Mouse (Mus musculus) bone marrow, adult 2 months (tissue): ENCODE results near the gene Pld5. TPM values are rescaled to one million over a fixed set of nuclear protein-coding genes. Genes with fewer than 3 reads are reported as not detected.

Experiments used
- H3K27ac ChIP-seq: fragments of 200-500 bp; 2 replicates; pipeline ENCODE4 v1.5.1; 2012; ENCODE audit warnings: low read depth, mild to moderate bottlenecking, control low read depth, inconsistent platforms, low read length; ENCODE audit not compliant: control insufficient read depth, poor library complexity, insufficient read depth
- H3K4me1 ChIP-seq: fragments of 200-500 bp; 2 replicates; pipeline ENCODE4 v1.6.1; 2011; ENCODE audit warnings: low read length; ENCODE audit not compliant: control insufficient read depth, insufficient read depth
- H3K4me3 ChIP-seq: fragments of 200-500 bp; replicated peaks from 2 replicates; pipeline ENCODE3; 2011; ENCODE audit warnings: mild to moderate bottlenecking, low read depth, low read length, control low read depth; ENCODE audit not compliant: control insufficient read depth
- CTCF ChIP-seq: fragments of 200-500 bp; IDR thresholded peaks from 2 replicates; pipeline ENCODE4 v1.5.1; 2011; ENCODE audit warnings: low read length, control low read depth; ENCODE audit not compliant: control insufficient read depth, insufficient read depth
- POLR2A ChIP-seq: fragments of 200-500 bp; IDR thresholded peaks from 2 replicates; pipeline ENCODE4 v1.6.1; 2011; ENCODE audit warnings: low read depth, mild to moderate bottlenecking, control low read depth, low read length, borderline replicate concordance; ENCODE audit not compliant: control insufficient read depth
- WGBS: fragments of 180-500 bp; shearing (Covaris S2); methylation state at CpG from one replicate; pipeline ENCODE4 v1.1.7; 2018; 5-methylcytosine and 5-hydroxymethylcytosine counted together
- polyA plus RNA-seq: library from polyadenylated mRNA; stranded (reverse); fragments of >200 nt; gene quantifications from 2 replicates; pipeline ENCODE4 v1.2.4, GENCODE M21; 2011; ENCODE audit warnings: low replicate concordance; ENCODE audit not compliant: missing spikeins, insufficient read depth, insufficient read length

Pld5 gene
- polyA plus RNA-seq, 1 experiment, result not detected

GRCm38 (mm10) chr1:176196341-176196740, 78.8 kb downstream of the Pld5 start:
- no peak for TF ChIP-seq POLR2A
- no peak for TF ChIP-seq CTCF
- no peaks in the 10 kb centered on the region for H3K4me1 ChIP-seq
- 84% methylated on average over 4 of the region's 4 CpGs for WGBS
- no peak overlapping the region for H3K27ac ChIP-seq
- no peak overlapping the region for H3K4me3 ChIP-seq

- H3K4me1 ChIP-seq, result no peaks in the 10 kb centered on the region
- no peak overlapping the region for H3K4me3 ChIP-seq
- 54% methylated on average over 2 of the region's 2 CpGs for WGBS
- H3K27ac ChIP-seq, result no peak overlapping the region
- no peak for TF ChIP-seq CTCF
- TF ChIP-seq POLR2A, result no peak
Measured at GRCm38 (mm10) chr1:176194727-176195126, 80.4 kb downstream of the Pld5 start.

GRCm38 (mm10) chr1:176183991-176184390, 91.1 kb downstream of the Pld5 start:
- TF ChIP-seq CTCF (no peak), POLR2A (no peak)
- Histone ChIP-seq H3K27ac (no peak overlapping the region), H3K4me3 (no peak overlapping the region), H3K4me1 (no peaks in the 10 kb centered on the region)
- WGBS, result 63% methylated on average over 6 of the region's 6 CpGs

- TF ChIP-seq CTCF (no peak), POLR2A (no peak)
Measured at GRCm38 (mm10) chr1:176174971-176175370, 100.1 kb downstream of the Pld5 start.

GRCm38 (mm10) chr1:176167784-176168183, 107.3 kb downstream of the Pld5 start:
- H3K27ac ChIP-seq, result no peak overlapping the region
- H3K4me3 ChIP-seq, result no peak overlapping the region
- 71% methylated on average over 5 of the region's 5 CpGs for WGBS
- TF ChIP-seq POLR2A (no peak), CTCF (no peak)
- no peaks in the 10 kb centered on the region for H3K4me1 ChIP-seq

More at GRCm38 (mm10) chr1:176174971-176175370, 100.1 kb downstream of the Pld5 start:
- no peak overlapping the region for H3K4me3 ChIP-seq
- H3K4me1 ChIP-seq, result no peaks in the 10 kb centered on the region
- 74% methylated on average over 1 of the region's 1 CpGs for WGBS
- H3K27ac ChIP-seq, result no peak overlapping the region

GRCm38 (mm10) chr1:176167114-176167513, 108.0 kb downstream of the Pld5 start:
- TF ChIP-seq CTCF, result no peak
- TF ChIP-seq POLR2A, result no peak
- Histone ChIP-seq H3K27ac (no peak overlapping the region), H3K4me3 (no peak overlapping the region), H3K4me1 (no peaks in the 10 kb centered on the region)
- 58% methylated on average over 2 of the region's 2 CpGs for WGBS

- Histone ChIP-seq H3K4me1 (no peaks in the 10 kb centered on the region), H3K27ac (no peak overlapping the region), H3K4me3 (no peak overlapping the region)
- 65% methylated on average over 6 of the region's 6 CpGs for WGBS
- TF ChIP-seq POLR2A (no peak), CTCF (no peak)
Measured at GRCm38 (mm10) chr1:176145306-176145705, 129.8 kb downstream of the Pld5 start.

GRCm38 (mm10) chr1:176134379-176134778, 140.7 kb downstream of the Pld5 start:
- WGBS, result 82% methylated on average over 8 of the region's 8 CpGs
- TF ChIP-seq CTCF (no peak), POLR2A (no peak)
- H3K4me1 ChIP-seq, result no peaks in the 10 kb centered on the region
- no peak overlapping the region for H3K27ac ChIP-seq
- no peak overlapping the region for H3K4me3 ChIP-seq

GRCm38 (mm10) chr1:176125771-176126170, 149.3 kb downstream of the Pld5 start:
- WGBS, result 56% methylated on average over 2 of the region's 2 CpGs
- Histone ChIP-seq H3K27ac (no peak overlapping the region), H3K4me3 (no peak overlapping the region), H3K4me1 (no peaks in the 10 kb centered on the region)
- no peak for TF ChIP-seq CTCF
- no peak for TF ChIP-seq POLR2A

- 70% methylated on average over 8 of the region's 8 CpGs for WGBS
- no peaks in the 10 kb centered on the region for H3K4me1 ChIP-seq
- TF ChIP-seq POLR2A (no peak), CTCF (no peak)
- H3K4me3 ChIP-seq, result no peak overlapping the region
- H3K27ac ChIP-seq, result no peak overlapping the region
Measured at GRCm38 (mm10) chr1:176124441-176124840, 150.7 kb downstream of the Pld5 start.
